Mouse (Mus musculus) cerebellum, postnatal 14 days (tissue): ENCODE results near the gene Lamc1.
"Not testable (repeated sequence)": the region's sequence is repeated elsewhere in the genome, so short reads cannot be mapped to it uniquely, and the experiment has no call there.

Experiments
- DNase-seq, 2 experiments: peaks; one replicate each; pipeline ENCODE4 v3.0.0; 2021; ENCODE audit warnings: mixed read lengths in 2 of 2

Gene Lamc1

DNA sequence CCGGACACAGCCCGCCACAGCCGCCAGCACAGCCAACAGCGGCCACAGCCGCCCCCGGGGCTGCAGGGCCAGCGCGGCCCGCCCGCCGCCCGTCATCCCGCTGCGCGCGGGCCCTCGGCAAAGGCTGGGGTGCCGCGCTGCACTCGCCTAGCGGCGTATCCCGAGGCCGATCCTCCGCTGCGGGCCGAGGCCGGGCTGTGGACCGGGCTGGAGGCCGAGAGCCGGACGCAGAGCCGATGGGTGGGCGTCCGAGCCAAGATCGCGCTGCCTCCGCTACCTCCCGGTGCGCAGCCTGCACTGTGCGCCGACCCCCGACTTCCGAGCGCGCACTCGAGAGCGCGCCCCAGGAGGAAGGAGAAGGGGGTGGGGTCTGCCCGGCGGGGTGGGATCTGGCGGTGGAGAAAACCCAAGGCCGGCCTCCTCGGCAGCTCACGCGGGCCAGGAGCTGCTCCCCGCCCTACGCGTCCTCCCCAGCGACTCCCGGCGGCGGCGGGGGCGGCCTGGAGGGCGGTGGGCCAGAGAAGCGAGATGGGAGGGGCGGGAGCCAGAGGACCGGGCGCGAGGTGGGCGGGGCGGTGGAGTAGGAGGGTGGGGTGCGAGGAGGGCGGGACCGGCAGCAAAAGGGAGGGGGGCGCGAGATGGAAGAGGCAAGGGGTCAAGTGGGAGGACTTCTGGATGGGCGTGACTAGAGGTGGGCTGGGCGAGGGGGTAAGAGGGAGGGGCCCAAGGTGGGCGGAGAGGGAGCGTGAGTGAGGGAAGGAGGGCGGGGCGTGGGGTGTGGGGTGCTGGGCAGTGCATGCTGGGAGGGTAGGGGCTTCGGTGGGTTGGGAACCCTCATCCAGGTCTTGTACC is at the start of gene Lamc1:
Gene Lamc1 (minus strand): TSS at position 343 of the 852 bp plus-strand sequence.
- DNase-seq: peak; percentile 89 to 91

DNA sequence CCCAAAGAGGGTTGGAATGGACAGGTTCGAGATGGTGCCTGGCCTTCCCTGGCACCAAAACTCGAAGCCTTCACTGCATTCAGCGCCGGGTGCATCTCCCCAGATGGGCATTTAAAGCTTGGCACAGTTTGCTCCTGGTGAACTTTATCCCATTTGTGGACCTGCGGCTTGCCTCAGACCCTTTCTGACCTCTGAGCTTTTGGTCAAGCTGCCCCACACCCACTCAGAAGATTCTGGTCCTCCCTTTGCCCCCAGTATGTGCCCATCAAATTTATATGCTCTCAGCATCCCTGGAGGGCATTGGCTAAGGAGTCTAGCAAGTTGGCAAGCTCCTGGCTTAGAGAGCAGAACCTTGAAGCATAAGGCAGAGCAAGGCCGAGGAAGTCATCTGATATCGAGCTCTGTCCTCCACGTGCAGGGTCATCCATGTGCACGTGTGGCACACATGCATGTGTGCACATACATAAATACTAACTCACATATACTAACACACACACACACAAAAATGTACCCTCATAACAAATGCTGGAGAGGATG is 48.2 kb upstream of the Lamc1 start:
- DNase-seq: peak; percentile 18 to 39

DNA sequence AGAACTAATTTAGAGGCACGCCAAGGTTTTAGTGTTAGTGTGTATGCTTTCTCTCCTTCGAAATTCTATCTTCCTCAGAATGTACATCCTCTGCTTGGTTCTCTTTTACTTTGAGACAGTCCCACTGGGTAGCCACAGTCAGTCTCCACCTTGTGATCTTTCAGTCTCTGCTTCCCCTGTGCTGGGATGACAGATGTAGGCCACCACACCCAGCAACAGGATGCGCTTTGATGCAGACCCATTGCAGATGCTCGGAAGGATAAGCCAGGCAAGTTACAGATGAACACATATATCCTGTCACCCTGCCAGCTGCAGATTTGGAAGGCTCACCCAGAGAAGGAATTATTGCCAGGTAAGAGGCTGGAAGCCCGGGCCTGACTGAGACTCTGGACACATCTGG is 47.2 kb upstream of the Lamc1 start:
- no peak for DNase-seq

DNA sequence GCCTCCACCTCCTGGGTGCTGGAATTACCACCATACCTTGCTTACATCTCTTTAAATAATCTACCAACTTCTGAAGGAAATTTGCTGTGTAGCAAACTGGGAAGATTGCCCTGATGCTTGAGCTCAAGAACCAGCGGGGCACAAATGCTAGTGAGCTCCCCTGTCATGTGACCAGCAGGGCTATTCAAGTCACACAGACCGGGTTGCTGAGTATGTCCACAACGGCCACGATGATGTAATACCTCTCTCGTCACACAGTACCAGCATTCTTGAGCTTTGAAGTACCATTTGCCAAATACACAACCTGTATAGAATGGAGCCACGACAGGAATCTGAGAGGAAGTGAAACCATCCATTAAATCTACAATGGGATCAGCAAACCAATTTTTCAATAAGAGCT is 46.0 kb upstream of the Lamc1 start:
- no peak for DNase-seq

DNA sequence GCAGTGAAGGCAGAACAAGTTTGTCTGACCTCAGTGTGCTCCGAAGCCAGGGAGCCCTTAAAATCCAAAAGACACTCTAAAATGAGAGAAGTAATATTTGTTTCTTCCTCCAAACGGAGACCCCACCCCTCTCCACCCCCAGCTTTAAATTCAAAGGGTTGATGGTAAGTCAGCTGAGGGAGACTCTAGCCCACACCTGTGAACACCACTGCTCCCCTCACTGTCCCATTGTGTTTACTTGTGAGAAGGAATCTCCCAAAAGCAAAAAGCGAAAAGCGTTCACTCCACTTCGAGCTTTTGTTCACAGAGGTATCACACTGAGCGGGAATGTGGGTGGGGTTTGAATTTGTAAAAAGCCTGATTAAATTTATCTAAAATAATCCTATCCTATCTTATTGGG is 43.9 kb upstream of the Lamc1 start:
- no peak for DNase-seq

DNA sequence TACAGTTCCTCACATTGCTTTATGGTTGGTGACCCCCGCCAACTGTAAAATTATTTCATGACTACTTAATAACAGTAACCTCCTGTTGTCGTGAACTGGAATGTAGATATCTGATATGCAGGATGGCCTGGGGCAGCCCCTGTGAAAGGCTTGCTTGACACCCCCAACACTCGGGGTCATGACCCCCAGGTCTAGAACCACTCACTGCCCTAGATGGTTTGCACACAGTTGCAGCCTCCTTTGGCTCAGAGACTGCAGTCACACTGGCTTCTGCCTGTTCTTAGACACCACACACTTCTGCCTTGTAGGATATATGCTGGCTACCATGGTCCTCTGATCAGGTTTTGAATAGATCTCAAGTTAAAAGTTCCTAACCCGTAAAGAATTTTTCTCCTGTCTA is 41.5 kb upstream of the Lamc1 start:
- DNase-seq: no peak

DNA sequence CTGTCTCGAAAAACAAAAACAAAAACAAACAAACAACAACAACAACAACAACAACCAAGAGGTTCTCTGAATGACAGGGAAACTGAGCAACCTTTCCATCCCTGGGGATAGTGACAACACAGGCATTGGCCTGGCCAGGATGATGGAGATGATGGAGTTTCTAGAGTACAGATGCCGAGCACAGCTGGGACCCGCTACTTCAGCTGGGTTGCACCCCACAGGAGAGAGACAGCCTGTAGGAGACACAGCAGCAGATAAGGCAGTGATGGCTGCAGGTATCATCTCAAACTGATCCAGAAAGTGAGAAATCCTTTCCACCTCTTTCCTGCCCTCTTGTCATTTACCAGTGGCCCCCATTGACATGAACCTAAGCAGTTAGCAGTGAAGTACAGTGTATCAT is 39.3 kb upstream of the Lamc1 start:
- no peak for DNase-seq

DNA sequence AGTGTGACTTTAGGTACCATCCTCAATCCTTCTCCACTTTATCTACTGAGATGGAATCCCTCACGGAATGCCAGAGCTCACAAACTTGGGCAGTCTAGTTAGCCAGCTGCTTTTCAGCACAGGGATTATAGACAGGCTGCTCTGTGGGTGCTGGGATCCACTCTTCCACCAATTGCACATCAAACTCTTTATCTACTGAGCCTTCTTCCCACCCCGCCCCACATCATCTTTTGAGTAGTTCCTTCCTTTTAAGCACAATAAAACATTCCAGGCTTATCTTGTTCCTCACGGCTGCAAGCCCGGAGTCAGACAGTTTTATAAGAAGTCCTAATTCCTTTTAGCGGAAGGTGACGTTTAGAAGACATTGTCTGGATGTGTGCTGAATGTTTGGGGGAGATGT is 36.4 kb upstream of the Lamc1 start:
- DNase-seq: no peak

DNA sequence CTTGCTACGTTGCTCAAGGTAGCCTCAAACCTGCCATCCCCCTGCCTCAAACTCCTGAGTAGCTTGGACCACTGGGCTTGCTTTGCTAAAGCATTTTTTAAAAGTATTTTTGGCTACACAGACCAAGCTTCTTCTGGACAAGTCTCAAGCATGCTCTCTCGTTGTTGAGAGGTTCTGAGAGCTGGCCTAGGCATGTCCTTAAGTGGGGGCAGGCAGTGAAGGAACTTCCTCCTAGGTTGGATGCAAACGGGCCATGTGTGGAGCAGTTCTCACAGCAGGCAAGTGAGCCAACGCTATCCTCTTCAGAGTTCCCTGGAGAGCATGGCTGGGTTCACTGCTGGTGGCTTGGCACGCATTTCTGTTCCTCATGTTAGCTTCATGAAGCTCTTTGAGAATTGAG is 34.5 kb upstream of the Lamc1 start:
- DNase-seq: no peak

DNA sequence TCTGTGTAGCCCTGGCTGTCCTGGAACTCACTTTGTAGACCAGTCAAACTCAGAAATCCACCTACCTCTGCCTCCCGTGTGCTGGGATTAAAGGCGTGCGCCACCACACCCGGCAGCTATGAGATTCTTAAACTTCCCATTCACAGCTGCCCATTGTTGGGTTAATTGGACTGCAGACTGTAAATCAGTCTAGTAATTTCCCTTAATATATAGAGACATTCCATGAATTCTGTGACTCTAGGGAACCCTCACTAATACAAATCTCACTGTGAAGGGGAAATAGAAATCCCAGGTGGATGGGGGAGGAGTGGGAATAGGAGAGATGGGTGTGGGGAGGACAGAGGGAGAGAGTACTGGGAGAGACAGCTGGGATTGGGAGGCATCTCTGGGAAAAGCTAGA is 29.3 kb upstream of the Lamc1 start:
- DNase-seq: no peak

DNA sequence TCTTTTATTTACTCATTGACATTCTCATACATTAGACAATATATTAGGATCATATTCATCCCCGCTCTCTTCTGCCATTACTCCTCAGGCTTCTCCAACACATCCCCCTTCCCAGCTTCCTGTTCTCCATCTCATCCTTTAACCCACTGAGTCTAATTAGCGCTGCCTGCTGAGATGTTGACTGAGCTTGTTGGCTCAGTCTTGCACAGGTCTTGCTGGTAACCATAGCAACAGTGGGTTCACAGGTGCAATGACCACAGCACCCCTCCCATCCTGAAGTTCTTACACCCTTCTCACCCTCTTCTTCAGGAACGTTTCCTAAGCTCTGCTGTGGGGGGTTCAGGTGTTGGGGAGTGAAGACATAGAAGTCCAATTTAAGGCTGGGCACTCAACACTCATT is 28.0 kb upstream of the Lamc1 start:
- DNase-seq: peak in 1 of 2 experiments; percentile 13

DNA sequence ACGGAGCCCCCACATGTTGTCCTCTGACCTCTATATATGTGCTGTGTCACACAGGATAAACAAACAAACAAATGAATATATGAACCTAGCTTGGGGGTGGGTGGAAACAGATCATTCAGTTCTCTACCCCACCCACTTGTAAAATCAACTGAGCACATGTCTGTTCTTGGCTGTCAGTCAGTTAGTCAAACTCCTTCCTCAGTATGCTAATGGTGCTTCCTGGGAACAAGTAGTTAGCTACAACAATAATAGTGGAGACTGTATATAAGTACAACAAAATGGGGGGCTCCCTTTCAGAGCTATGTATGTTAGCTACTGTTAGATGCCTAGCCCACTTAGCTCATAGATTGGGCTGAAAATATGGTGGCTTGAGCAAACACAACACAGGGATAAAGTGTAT is 24.6 kb upstream of the Lamc1 start:
- no peak for DNase-seq

DNA sequence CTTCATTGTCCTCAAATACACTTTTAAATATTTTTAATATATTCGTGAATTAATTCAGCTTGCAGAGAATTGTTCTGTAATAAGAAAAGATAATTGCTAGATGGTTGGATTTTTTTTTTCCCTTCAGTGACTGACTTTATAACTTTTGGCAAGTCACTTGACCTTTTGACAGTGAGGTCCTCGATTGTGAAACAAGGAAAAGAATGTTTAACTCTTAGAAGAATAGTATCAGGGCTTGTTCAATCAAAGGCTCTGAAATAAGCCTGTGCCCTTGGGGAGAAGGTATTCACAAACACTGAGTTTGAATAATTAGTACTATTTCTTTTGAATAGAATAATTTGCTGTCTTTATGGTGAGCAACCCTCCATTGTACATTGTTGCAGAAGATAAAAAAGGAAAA is 21.9 kb upstream of the Lamc1 start:
- no peak for DNase-seq

DNA sequence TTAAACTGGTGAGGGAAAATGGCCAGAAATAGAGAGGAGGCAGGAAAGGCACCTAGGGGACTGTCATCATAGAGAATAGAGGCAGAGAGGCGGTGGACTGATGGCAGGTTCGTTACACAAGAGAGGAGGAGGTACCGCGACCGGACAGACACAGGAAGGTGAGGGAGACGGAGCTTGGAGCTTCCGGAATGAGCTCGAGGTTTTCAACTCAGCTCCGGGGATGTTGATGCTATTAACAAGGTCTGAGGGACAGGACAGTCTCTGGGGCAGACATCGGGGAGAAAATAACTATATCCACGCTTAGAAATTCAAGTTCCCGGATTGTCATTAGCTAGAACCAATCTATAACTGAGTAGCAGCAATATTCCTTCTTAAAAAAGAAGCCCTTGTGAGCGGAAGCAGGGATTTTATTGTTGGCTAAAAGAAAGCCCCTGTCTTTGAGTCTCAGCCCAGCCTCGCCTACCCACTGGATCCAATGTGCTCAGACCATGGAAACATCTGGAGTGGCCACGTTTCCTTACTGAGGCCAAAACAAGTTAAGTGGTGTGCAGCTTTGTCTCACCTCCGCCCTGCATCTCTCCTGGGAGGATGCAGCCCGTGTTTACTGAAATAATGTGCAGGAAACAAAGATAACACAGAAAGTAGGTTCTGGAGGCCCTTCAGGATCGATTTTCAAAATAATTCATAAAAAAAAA is 21.3 kb upstream of the Lamc1 start:
- no peak for DNase-seq

DNA sequence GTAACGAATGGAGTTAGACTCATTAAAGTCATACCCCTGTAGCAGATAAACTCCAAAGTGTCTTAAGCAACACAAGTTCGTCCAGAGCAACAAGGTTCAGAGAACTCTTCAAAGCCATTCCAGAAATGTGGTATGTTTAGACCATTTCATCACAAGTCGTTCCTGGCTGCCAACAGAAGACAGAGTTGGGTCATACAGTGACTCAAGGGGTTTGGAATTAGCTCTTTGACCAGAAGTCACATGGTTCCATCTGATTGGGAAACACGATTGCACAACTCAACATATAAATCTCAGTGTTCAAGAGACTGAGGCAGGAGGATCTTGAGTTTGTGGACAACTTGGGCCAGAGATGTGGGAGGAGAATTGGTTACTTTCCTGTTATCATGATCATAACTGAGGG is 18.4 kb upstream of the Lamc1 start:
- DNase-seq: no peak

DNA sequence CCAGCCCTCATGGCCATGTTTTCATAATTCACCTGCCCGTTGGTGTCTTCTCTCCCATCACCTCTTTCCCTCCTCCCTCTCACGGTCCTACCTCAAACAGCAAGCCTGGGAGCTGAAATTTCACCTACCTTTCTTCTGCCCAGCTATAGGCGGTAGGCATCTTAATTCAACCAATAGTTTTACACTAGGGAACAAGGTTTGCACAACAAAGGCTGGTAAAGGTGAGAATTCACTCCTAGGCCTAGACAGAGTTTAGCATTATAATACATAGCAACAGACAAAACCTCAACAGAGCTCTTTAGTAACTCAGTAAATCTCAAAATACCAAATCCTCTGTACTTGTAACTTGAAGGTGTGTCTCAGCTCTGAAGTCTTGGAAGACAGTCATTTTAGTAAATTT is 15.1 kb upstream of the Lamc1 start:
- DNase-seq: no peak

DNA sequence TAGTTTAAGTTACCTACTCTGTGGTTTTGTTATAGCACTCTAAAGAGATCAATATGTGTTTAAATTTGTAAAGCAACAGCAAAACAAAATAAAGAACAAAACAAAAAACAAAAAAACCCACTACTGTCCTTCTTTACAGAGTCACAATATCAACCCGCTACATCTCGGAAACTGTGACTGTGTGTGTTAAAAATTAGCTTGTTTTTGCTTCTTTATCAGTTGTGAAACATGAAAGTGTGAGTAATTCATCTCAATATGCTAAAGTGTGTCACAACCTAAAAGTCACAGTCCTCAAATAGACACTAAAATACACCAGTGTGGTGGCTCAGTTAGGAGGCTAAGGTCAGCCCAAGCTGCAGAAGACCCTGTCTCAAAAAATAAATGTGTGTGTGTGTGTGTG is 14.5 kb upstream of the Lamc1 start:
- no peak for DNase-seq

DNA sequence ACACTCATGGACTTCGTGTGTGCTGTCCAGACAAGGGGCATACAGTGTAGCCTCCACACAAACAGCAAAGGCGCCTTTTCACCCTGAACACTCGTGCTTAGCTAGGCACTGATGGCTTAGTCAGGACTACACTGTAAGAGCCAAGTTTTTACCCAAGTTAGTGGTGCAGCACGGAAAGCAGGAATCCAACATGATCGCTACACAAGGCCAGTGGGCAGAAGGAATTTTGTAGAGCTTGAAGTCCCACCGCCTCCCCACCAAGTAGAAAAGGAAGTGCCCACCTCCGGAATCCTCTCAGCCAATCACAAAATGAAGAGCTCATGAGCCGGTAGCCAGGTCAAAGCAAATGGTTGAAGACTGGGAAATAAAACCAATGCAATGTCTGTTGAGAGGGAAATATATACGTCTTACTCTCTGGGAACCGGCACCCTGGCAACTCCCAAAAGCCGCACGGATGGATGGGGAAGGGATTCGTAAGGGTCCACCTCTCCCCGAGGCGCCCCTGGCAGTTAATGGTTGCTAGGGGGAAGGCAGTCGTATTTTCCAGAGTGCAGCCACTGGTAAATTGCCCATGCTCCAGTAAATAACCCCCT is 13.2 kb upstream of the Lamc1 start:
- peak; percentile 56 to 69 for DNase-seq

DNA sequence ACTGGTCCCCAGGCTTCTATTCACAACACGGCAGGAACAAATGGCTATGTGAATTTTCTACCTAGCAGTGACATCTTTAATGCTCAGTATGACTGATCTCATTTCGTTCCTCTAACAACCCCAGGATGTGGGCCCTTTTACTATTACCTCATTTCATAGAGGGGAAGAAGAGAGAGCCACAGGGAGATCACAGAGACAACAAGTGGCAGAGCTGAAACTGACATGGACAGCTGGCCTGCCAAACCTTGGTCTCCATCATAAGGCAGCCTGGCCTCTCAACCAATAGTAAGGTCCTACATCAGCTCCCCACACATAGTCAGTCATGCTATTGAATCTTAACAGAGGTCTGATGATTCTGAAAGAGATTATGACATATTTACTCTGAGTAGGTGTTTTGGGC is 12.4 kb upstream of the Lamc1 start:
- DNase-seq: no peak

DNA sequence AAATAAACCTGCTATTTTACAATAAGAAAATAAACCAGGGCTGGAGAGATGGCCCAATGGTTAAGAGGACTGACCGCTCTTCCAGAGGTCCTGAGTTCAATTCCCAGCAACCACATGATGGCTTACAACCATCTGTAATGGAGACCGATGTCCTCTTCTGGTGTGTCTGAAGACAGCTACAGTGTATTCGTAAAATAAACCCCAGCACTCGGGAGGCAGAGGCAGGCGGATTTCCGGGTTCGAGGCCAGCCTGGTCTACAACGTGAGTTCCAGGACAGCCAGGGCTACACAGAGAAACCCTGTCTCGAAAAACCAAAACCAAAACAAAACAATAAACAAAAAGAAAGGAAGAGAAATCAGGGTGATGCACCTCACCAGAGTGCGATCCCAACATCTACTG is 2.9 kb upstream of the Lamc1 start:
- DNase-seq: not testable (repeated sequence)

DNA sequence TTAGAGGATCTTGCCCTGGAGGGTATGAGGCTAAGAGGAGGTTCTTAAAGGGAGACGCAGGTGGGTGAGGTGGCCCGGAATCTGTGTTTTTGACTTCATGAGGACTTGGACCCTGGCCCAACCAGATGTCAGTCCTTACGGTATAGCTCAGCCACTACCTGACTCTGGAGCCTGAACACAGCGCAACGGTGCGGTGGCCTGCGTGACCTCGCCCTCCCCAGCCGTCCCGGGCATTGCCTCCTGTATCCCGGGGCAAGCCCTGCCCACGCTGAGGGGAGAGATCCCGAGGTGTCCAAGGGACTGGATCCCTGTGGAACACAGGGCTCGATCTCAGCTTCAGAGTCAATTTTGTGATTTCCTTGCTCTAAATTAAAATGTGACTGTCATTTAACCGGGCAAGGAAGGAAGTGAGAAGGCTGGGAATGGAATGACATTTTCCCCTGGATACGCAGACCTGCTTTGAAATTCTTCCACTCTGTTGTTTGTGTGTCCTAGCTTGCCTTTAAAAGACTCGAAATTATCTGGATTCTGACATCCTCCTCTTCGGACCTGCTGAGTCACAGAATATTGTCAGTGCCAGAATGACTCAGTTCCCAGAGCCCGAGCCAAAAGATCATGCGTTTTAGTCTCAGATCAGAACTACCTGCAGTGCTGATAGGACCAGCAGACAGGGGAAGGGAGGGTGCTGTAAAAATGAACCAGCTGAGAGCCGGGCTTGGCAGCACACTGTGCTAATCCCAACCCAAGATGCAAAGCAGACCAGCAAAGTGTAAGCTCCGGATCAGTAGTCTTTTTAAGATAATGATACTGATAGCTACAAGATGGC is 923 bp upstream of the Lamc1 start:
- DNase-seq: peak; percentile 40 to 47

DNA sequence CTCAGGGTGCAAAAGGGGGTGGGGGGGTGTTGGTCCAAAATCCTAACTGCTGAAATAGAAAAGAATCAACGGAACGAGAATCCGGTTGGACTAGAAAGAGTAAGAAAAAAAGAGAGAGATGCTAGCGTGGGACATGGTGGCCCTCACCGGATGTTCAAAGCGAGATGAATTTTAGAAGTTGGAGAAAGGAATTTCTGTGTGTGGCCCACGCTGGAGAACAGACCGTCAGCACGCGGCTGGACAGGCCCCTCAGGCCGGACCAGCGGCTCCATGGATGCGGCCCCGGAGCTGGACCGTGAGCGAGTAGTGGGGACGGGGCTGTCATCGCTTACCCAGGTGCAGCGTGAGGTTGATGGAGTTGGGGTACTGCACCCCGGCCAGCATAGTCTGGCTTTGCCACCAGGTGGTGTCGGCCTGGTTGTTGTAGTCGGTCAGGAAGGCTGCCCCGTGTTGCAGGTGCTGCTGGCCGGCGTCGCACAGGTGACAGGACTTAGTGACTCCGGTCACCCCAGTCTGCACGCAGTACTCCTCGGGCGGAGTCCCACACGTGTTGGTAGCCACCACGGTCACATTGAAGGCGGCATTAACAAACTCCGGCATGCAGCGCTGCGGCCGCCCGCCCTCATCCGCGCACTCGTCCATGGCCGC is 666 bp downstream of the Lamc1 start:
- DNase-seq: peak; percentile 74
